Mouse (Mus musculus): Measurements from ENCODE around the gene Igdcc3.

DNA sequence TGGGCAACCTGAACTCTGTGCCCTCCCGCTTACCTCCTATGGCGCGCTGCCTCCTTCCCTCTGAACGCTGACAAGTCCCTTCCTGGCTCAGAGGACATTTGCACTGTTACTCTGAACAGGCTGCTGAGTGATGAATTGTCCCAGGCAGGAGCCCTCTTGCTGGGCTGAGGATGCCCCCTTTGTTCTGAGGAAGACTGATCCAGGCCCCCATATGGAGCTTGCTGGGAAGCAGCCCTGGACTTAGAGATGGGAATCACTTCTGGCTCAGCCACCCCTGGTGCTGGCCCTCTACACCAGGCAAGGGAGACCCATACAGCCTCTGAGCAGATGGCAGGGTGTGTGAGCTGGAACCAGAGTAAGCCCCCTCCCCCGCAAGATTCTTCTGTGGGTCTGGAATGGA, 5.0 kb downstream of the Igdcc3 start:
- TF ChIP-seq CTCF (IDR thresholded peaks at IDR 0.05; ENCODE audit: low read depth, low read length) = no peak
- TF ChIP-seq GATA2 (IDR thresholded peaks at IDR 0.05; ENCODE audit: borderline replicate concordance, low read depth, low read length) = no peak
- no peak for TF ChIP-seq GATA1 (IDR thresholded peaks at IDR 0.05; ENCODE audit: borderline replicate concordance, low read length)
- no peak for TF ChIP-seq POLR2AphosphoS5 (IDR thresholded peaks at IDR 0.05; ENCODE audit: insufficient replicate concordance, low read depth, low read length)
